Mouse (Mus musculus) hindbrain, embryonic 12.5 days (tissue): Measurements from ENCODE around the gene Sec31a. TPM values are rescaled to one million over a fixed set of nuclear protein-coding genes. Genes with fewer than 3 reads are reported as not detected.

Experiments used
- ATAC-seq: fragments of 200-750 bp; cut with Nextera tagmentation; 2 replicates; pipeline ENCODE4 v1.8.0; 2017; ENCODE audit warnings: moderate TSS enrichment; ENCODE audit not compliant: low FRiP score
- H3K27ac ChIP-seq: fragments of 300-500 bp; sonication (generic); 2 replicates; pipeline ENCODE4 v1.5.1; 2016; ENCODE audit warnings: mild to moderate bottlenecking
- H3K27me3 ChIP-seq: fragments of 300-500 bp; sonication (generic); 2 replicates; pipeline ENCODE4 v1.6.1; 2016; ENCODE audit warnings: mild to moderate bottlenecking
- H3K36me3 ChIP-seq: fragments of 300-500 bp; sonication (generic); 2 replicates; pipeline ENCODE4 v1.6.1; 2016; ENCODE audit warnings: mild to moderate bottlenecking
- H3K4me1 ChIP-seq: fragments of 300-500 bp; sonication (generic); 2 replicates; pipeline ENCODE4 v1.6.1; 2016
- H3K4me2 ChIP-seq: fragments of 300-500 bp; sonication (generic); replicated peaks from 2 replicates; pipeline ENCODE4 v1.6.1; 2016; ENCODE audit warnings: mild to moderate bottlenecking
- H3K4me3 ChIP-seq: fragments of 300-500 bp; sonication (generic); 2 replicates; pipeline ENCODE4 v1.5.1; 2016; ENCODE audit warnings: mild to moderate bottlenecking
- H3K9ac ChIP-seq: fragments of 300-500 bp; sonication (generic); 2 replicates; pipeline ENCODE4 v1.6.1; 2016; ENCODE audit warnings: mild to moderate bottlenecking, moderate library complexity
- H3K9me3 ChIP-seq: fragments of 300-500 bp; sonication (generic); replicated peaks from 2 replicates; pipeline ENCODE4 v1.6.1; 2016; ENCODE audit warnings: mild to moderate bottlenecking
- WGBS: fragments of 180-500 bp; shearing (Covaris S2); methylation state at CpG from one replicate; pipeline ENCODE4 v1.1.7; 2016; 5-methylcytosine and 5-hydroxymethylcytosine counted together
- polyA plus RNA-seq: library from polyadenylated mRNA; unstranded; fragments of >200 nt; fragmentation: Nextera tagmentation; extraction: Ambion mirVana; gene quantifications from 2 replicates; pipeline ENCODE4 v1.2.1, GENCODE M21; 2016

Sec31a gene
- polyA plus RNA-seq, 1 experiment from 2014 or later: 128 TPM

DNA sequence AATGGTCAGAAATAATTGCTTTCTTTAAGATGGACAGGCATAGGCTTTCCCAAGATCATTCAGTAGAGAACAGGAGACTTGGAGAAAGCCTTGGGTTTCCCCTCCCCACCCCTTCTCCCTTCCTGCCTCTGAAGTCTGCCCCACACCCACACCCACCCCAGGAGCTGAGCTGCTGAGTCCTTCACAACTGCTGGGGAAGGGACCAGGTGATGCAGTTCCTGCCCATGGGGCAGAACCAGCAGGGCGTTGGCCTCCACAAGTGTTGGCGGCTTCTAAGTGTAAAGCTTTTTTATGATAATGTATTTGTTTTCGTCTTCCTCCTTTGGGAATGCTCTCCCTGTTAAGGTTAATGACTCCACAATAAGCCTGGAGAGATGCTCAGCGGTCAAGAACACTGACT is 78.2 kb downstream of the Sec31a start:
- 79% methylated on average over 4 of the region's 4 CpGs for WGBS
- no peak overlapping the region for H3K4me2 ChIP-seq
- no peak for ATAC-seq
- H3K9ac ChIP-seq: no peak overlapping the region
- peaks cover 8% of the 10 kb centered on the region for H3K4me1 ChIP-seq
- H3K4me3 ChIP-seq: no peak overlapping the region
- no peaks in the 10 kb centered on the region for H3K9me3 ChIP-seq
- H3K36me3 ChIP-seq: no peaks in the 10 kb centered on the region
- H3K27me3 ChIP-seq: peaks cover 3% of the 10 kb centered on the region; the same call in 1 of the 2 replicates
- no peak overlapping the region for H3K27ac ChIP-seq

DNA sequence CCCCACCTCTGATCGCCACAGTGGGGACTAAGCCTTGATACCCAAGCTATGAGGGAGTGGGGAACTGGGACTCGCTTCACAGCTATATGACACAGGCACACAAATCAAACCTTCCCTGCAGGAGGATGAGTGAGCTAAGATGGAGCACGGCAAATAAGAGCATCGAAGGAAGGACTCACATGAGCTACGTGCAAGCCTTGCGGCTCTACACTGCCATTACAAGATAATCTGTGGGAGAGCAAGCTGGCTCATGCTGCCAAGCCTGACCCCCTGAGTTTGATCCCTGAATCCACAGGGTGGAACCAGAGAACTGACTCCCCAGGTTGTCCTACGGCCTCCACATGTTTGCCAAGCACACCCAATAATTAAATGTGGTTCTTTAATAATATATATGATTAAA is 79.2 kb downstream of the Sec31a start:
- 86% methylated on average over 7 of the region's 7 CpGs for WGBS
- Histone ChIP-seq H3K36me3 (no peaks in the 10 kb centered on the region), H3K4me2 (no peak overlapping the region), H3K9me3 (no peaks in the 10 kb centered on the region), H3K4me3 (no peak overlapping the region), H3K27me3 (peaks cover 3% of the 10 kb centered on the region; the same call in 1 of the 2 replicates), H3K4me1 (peaks cover 11% of the 10 kb centered on the region), H3K27ac (no peak overlapping the region), H3K9ac (no peak overlapping the region)
- no peak for ATAC-seq

DNA sequence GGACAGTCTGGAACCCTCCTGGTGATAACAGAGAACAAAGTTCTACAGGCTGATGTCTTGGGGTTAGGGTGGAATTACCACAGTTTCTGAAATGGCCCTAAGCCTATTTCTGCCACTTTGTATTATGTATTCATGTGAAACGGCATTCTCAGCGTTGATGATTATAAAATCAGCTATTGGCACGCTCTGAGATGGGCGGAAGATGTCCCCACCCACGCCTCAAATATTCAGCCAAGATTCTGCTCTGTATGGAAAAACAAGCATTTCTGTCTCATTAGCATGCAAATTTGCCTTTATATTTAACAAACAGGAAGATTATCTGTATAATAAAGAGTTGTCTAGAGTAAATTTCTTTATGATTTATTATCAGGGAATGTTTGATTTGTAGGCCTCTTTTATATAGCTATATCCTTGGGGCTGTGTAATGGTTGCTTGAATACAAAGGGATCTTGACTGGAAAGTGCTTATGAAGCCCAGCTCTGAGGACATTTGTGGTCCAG is 80.4 kb downstream of the Sec31a start:
- Histone ChIP-seq H3K36me3 (no peaks in the 10 kb centered on the region), H3K27ac (no peak overlapping the region), H3K4me2 (no peak overlapping the region), H3K9ac (no peak overlapping the region), H3K4me3 (no peak overlapping the region), H3K9me3 (no peaks in the 10 kb centered on the region), H3K4me1 (peaks cover 11% of the 10 kb centered on the region), H3K27me3 (peaks cover 3% of the 10 kb centered on the region; the same call in 1 of the 2 replicates)
- 89% methylated on average over 5 of the region's 5 CpGs for WGBS
- no peak for ATAC-seq

DNA sequence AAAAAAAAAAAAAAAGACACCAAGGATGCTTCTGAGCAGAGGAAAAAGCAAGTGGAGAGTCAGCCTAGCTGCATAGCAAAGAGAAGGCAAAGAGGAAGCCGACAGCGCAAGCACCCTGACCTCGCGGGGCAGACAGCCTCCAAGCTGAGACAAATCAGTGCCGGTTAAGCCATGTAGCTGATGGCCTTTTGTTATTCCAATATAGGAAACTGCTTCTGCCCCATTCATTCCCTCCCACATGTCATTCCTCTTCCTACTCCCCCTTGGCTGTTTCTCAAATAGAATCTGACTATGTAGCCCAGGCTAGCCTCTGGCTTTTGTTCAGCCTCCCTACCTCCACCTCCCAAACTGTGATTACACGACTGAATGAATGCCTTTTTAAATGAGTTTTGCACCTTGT is 81.3 kb downstream of the Sec31a start:
- H3K36me3 ChIP-seq: no peaks in the 10 kb centered on the region
- H3K4me3 ChIP-seq: no peak overlapping the region
- no peak overlapping the region for H3K27ac ChIP-seq
- H3K9ac ChIP-seq: no peak overlapping the region
- H3K9me3 ChIP-seq: no peaks in the 10 kb centered on the region
- no peak overlapping the region for H3K4me2 ChIP-seq
- ATAC-seq: no peak
- peaks cover 11% of the 10 kb centered on the region for H3K4me1 ChIP-seq
- H3K27me3 ChIP-seq: peaks cover 3% of the 10 kb centered on the region; the same call in 1 of the 2 replicates
- WGBS: 25% methylated on average over 6 of the region's 6 CpGs

DNA sequence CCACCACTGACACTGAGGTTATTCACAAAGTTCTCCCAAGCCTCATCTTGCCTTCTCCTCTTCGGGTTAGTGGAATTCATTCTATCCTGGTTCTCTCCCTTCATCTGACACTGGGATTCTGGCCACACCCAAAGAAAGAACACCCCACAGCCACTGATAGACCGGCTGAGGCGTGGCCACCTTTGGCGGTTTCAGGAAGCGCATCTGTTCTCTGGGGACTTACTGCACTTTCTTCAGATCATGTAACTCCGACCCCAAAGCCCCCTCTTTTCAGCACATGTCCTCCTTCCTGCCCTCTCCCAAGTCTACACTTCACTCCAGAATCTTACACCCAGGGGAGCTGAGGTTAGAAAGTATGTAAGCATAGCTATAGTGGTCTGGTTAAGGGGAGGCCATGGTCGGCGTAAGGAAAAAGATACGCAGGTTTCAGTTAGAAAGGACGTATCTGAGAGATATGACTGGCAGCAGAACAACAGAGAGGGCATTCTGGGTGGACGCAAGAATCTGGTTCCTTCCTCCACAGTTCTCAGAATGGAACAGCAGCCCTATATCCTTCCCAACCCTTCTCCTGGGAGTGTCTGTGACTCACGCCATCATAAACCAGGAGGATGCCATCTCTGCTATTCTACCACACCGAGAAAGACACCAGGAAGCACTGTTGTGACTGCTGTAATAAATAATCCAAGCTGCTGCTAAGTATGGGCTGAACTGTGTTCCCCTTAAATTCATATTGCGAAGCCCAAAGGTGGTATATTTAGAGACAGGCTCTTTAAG is 82.2 kb downstream of the Sec31a start:
- H3K36me3 ChIP-seq: no peaks in the 10 kb centered on the region
- peaks cover 11% of the 10 kb centered on the region for H3K4me1 ChIP-seq
- H3K27me3 ChIP-seq: peaks cover 3% of the 10 kb centered on the region; the same call in 1 of the 2 replicates
- H3K4me3 ChIP-seq: no peak overlapping the region
- H3K9me3 ChIP-seq: no peaks in the 10 kb centered on the region
- H3K4me2 ChIP-seq: no peak overlapping the region
- H3K9ac ChIP-seq: no peak overlapping the region
- WGBS: 63% methylated on average over 14 of the region's 14 CpGs
- H3K27ac ChIP-seq: 0 out of 2 replicates have a peak overlapping the region, but pooled peaks have one; percentile 26
- no peak for ATAC-seq

DNA sequence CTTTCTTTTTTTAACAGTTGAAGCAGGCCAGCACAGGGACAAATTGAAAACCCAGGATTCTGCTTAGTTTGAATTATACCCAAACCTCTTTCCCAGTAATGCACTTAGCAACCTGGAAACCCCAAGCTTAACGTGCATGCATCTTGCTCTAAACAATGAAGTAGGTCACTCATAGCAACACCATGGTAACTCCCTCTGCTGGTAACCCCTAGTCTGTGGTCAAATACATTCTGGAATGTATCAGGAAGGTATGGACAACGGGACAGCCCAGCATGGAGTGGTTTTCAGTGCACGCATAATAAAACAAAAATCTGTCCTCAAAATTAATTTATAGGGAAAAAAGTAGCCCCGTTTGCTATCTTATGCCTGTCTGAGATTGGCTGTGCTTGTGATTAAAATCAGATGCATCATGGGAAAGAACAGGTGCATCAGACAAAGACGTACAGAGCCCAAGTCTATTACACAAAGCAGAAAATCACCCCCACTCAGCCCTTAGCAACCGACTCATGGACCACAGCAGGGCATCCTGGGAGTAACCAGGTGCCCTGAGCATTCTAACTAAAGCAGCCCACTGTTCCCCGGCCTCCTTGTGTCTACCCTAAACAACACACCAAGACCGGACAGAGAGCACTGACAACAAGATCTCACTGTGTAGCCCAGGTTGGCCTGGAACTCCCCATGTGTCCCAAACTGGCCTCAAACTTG is 83.6 kb downstream of the Sec31a start:
- H3K9me3 ChIP-seq: no peaks in the 10 kb centered on the region
- H3K4me1 ChIP-seq: peaks cover 11% of the 10 kb centered on the region
- peak; percentile 68 for ATAC-seq
- no peak overlapping the region for H3K4me2 ChIP-seq
- no peak overlapping the region for H3K9ac ChIP-seq
- no peaks in the 10 kb centered on the region for H3K36me3 ChIP-seq
- no peak overlapping the region for H3K4me3 ChIP-seq
- peaks cover 3% of the 10 kb centered on the region; the same call in 1 of the 2 replicates for H3K27me3 ChIP-seq
- peak overlapping the region; percentile 26 for H3K27ac ChIP-seq
- WGBS: 48% methylated on average over 8 of the region's 8 CpGs

DNA sequence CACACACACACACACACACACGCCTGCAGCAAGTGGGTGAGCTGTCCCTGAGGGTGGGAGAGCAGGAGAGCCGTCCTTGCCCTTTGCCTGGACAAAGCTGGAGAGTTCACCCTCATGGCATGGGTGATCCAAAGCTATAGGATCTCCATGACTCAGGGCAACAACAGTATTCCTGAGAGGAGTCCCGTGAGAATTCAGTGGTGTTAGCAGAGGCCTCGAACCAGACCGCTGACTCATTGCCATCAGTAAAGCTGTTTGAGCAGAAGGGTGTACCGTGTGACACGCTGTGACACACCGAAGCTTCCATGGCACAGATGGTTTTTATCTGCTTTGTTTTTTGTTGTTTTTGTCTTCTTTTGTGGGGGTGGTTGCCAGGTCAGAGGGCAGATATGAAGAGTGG is 84.4 kb downstream of the Sec31a start:
- Histone ChIP-seq H3K36me3 (no peaks in the 10 kb centered on the region), H3K4me1 (peaks cover 11% of the 10 kb centered on the region), H3K9me3 (no peaks in the 10 kb centered on the region), H3K4me3 (no peak overlapping the region), H3K27ac (no peak overlapping the region), H3K27me3 (peaks cover 3% of the 10 kb centered on the region; the same call in 1 of the 2 replicates), H3K9ac (no peak overlapping the region), H3K4me2 (no peak overlapping the region)
- ATAC-seq: peak; percentile 32
- WGBS: 78% methylated on average over 8 of the region's 8 CpGs

DNA sequence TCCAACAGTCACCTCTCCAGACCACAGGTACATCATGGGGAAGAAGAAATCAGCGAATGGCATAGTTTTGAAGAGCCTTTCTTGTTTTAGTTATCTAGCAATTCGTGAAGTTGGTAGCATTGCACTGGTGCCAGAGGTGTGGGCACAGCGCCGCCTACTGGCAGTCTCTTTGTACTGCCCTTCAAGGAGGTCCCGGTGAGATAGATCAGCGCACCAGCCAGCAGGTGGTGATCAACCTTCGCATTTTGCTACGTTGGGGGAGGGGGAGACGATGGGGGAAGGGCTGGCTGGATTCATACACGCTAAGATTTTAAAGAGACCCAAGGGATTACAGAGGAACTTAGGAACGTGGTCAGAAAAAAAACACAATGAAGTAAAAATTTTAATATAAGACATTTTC is 94.0 kb downstream of the Sec31a start:
- peak; percentile 84 for ATAC-seq
- Histone ChIP-seq H3K27me3 (no peaks in the 10 kb centered on the region), H3K9me3 (no peaks in the 10 kb centered on the region), H3K4me1 (no peaks in the 10 kb centered on the region), H3K4me2 (0 out of 2 replicates have a peak overlapping the region, but pooled peaks have one; percentile 3), H3K27ac (no peak overlapping the region), H3K9ac (no peak overlapping the region), H3K4me3 (no peak overlapping the region), H3K36me3 (no peaks in the 10 kb centered on the region)
- WGBS: 2% methylated on average over 11 of the region's 11 CpGs

DNA sequence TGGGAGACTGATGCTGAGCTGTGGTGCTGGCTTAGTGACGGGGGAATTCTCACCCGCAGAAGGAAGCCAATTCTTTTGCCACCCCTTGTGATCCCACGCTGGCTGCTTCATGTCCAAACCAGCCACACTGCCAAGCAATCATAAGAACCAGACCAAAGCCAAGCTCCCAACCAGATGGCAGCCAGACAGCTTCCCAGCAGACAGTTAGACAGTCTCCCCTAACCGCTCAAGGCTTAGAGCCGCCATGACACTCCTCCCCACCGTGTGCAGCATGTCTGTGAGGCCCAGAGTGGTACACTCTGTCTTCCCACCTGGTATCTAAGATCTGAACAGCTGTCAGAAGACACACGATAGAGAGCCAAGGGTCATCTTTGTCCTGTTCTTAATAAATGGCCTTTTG is 98.2 kb downstream of the Sec31a start:
- H3K9me3 ChIP-seq: no peaks in the 10 kb centered on the region
- H3K4me2 ChIP-seq: no peak overlapping the region
- H3K4me3 ChIP-seq: no peak overlapping the region
- H3K27ac ChIP-seq: no peak overlapping the region
- 77% methylated on average over 7 of the region's 7 CpGs for WGBS
- H3K9ac ChIP-seq: no peak overlapping the region
- ATAC-seq: no peak
- no peaks in the 10 kb centered on the region for H3K36me3 ChIP-seq
- H3K4me1 ChIP-seq: no peaks in the 10 kb centered on the region
- no peaks in the 10 kb centered on the region for H3K27me3 ChIP-seq

DNA sequence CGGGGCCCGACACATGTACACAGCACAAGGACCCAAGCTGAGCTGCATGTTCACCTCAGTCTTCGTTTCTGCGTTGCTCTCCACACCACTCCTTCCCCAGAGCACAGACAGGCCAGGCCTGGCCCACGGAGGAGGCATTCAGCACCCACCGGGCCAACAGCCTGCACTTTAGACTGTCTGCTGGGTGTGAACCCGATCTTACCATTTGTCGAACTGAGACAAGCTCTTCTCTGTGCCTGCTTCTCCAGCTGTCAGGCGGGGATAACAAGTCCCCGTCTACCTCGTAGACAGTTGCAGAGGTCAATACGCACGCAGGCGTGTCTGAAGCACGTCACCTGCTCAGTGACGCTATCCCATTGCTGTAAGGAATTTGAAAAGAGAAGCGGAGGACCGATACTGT is 99.0 kb downstream of the Sec31a start:
- ATAC-seq: no peak
- no peak overlapping the region for H3K4me3 ChIP-seq
- 87% methylated on average over 18 of the region's 18 CpGs for WGBS
- H3K27ac ChIP-seq: no peak overlapping the region
- no peak overlapping the region for H3K9ac ChIP-seq
- no peaks in the 10 kb centered on the region for H3K27me3 ChIP-seq
- no peaks in the 10 kb centered on the region for H3K4me1 ChIP-seq
- H3K4me2 ChIP-seq: no peak overlapping the region
- no peaks in the 10 kb centered on the region for H3K36me3 ChIP-seq
- no peaks in the 10 kb centered on the region for H3K9me3 ChIP-seq

DNA sequence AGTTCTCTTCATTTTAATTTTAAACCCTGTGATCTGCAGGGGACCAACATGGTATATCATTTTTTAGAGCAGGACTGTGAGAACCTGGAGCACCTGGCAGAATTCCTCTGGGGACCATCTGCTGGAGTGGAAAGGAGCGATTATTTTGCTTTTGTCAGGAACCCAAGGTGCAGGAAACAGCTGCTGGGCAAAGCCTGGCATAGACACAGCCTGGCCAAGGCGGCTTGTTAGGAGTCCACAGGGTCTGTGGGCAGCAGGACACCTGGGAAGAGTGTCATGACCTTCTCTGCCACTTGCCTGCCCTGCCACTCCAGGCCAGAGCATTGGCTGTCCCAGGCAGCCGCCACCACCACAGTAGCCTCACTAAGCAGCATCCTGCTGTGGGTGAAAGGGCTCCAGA is 100.4 kb downstream of the Sec31a start:
- no peak overlapping the region for H3K9ac ChIP-seq
- H3K4me1 ChIP-seq: 0 out of 2 replicates have a peak, but pooled peaks cover 2% of the 10 kb centered on the region
- no peaks in the 10 kb centered on the region for H3K9me3 ChIP-seq
- no peak overlapping the region for H3K27ac ChIP-seq
- no peaks in the 10 kb centered on the region for H3K36me3 ChIP-seq
- no peaks in the 10 kb centered on the region for H3K27me3 ChIP-seq
- no peak overlapping the region for H3K4me2 ChIP-seq
- WGBS: 43% methylated on average over 3 of the region's 3 CpGs
- ATAC-seq: no peak
- no peak overlapping the region for H3K4me3 ChIP-seq

DNA sequence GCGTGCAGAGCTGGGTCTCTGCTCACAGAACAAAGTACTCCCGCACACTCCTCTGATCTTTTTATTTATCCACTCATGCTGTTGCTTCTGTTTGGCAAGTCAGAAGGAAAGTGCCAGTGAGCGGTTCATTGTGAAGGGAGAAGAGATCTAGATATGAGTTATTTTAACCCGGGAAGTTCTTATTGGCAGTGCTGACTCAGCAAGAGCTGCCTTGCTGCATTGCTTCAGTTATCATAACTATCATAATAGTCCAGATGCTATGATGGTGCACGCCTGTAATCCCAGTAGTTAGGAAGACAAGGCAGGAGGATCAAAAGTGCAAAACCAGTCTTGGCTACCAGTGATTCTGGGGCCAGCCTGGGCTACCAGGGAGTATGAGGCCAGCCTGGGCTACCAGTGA is 103.6 kb downstream of the Sec31a start:
- no peak overlapping the region for H3K27ac ChIP-seq
- no peaks in the 10 kb centered on the region for H3K9me3 ChIP-seq
- H3K4me2 ChIP-seq: no peak overlapping the region
- ATAC-seq: no peak
- 0 out of 2 replicates have a peak, but pooled peaks cover 2% of the 10 kb centered on the region for H3K4me1 ChIP-seq
- H3K4me3 ChIP-seq: no peak overlapping the region
- H3K9ac ChIP-seq: no peak overlapping the region
- WGBS: 89% methylated on average over 5 of the region's 5 CpGs
- H3K36me3 ChIP-seq: no peaks in the 10 kb centered on the region
- no peaks in the 10 kb centered on the region for H3K27me3 ChIP-seq
